Mouse (Mus musculus) heart, adult 2 months (tissue): ENCODE data around the gene Prdm5.

Source experiments
- CTCF ChIP-seq: fragments of 200-600 bp; IDR thresholded peaks from 2 replicates; pipeline ENCODE4 v1.8.1; 2022; ENCODE audit warnings: antibody characterized with exemption, mild to moderate bottlenecking, moderate library complexity
- EP300 ChIP-seq: fragments of 200-500 bp; IDR thresholded peaks from 2 replicates; pipeline ENCODE4 v1.6.1; 2011; ENCODE audit warnings: low read depth, low read length, control low read depth; ENCODE audit not compliant: insufficient read depth
- POLR2A ChIP-seq: fragments of 200-500 bp; IDR thresholded peaks from 2 replicates; pipeline ENCODE4 v1.6.1; 2011; ENCODE audit warnings: mild to moderate bottlenecking, low read depth, low read length, control low read depth; ENCODE audit not compliant: insufficient read depth

DNA sequence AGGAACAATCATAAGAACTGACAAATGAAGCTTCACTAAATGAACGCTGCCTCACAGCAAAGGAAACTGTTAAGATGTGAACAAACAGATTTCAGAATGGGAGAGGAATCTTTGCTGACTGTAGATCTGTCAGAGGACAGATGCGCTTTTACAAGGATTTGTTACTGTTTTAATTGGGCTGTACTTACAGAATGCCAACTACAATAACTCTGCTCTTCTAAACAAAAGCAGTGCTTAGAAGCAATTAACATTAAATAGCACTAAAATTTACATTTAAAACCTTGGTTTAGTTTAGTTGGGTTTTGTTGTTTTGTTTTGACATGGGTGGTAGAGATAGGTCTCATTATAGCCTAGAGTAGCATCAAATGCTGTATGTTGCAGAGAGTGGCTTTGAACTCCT is 14.3 kb upstream of the Prdm5 start:
- TF ChIP-seq CTCF (no peak), POLR2A (no peak), EP300 (no peak)
